8 mouse cellular contexts compared by ENCODE assay signal in the genomic region with DNA sequence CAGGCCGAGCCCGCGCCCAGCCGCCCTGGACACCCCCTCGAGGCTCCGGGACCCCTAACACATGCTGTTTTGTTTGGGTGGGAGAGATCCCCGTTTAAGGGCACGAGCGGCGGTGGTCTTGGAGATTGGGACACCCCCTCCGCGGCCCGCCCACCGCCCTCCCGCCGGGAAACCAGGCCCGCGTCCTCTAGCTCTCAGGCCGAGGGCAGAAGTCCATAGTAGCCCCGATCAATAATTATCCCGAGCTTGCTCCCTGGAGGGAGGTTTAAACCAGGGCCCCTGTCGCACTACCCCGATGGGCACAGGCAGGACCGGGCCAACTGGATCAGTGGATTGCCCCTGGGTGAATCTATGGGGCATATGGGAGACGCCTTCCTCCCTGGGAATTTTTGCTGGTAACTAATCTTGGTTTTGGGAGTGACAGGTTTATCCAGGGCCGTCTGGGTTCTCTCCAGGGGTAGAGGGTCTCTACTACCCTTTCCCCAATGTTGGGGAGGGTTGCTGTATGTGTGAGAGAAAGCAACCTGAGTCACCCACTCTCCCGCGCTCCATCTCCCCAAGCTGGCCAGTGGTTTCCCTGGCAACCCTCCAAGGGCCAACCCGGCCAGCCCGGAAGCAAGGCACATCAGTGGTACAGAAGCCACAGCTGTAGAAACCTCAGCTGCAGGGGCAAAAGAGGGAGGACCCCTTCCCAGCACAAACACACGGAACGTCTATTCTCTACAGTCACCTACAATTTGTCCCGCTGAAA. TPM values are rescaled to one million over a fixed set of nuclear protein-coding genes. Genes with fewer than 3 reads are reported as not detected.
DNase-seq lines count a peak whose midpoint lies in the region; TF ChIP-seq lines count a peak whose summit lies in the region.

No protein-coding gene starts in this region.

- H3K36me3 ChIP-seq in heart, adult 2 months (ENCODE audit: control insufficient read depth, insufficient read depth, low read length) = peaks cover 10% of the 10 kb centered on the region; the same call in 1 of the 2 replicates

- no peaks in the 10 kb centered on the region for H3K27me3 ChIP-seq in heart, adult 2 months (ENCODE audit: control insufficient read depth, insufficient read depth, low read length)

- peak overlapping the region; percentile 100 for H3K9ac ChIP-seq in heart, adult 2 months (ENCODE audit: low read depth, low read length)

- TF ChIP-seq POLR2A in heart, adult 2 months (IDR thresholded peaks at IDR 0.05; ENCODE audit: insufficient read depth, low read depth, low read length) = no peak

- peaks cover 5% of the 10 kb centered on the region for H3K4me1 ChIP-seq in heart, adult 2 months (ENCODE audit: control insufficient read depth, insufficient read depth, low read length)

- peak; percentile 31 to 42 for DNase-seq in B cell, adult 2 months
- peak; percentile 44 for DNase-seq in T-cell, adult 2 months (ENCODE audit: low spot score)
- DNase-seq in embryo, embryonic 11.5 days (ENCODE audit: low read depth, low spot score) = peak; percentile 26
- DNase-seq in heart, adult 2 months = peak; percentile 80 to 81
- DNase-seq in kidney, adult 8-10 months = peak; percentile 75 to 76
- peak; percentile 77 to 82 for DNase-seq in lung, adult 18-20 months
- peak; percentile 53 for DNase-seq in ovary, adult 18-20 months (ENCODE audit: low spot score)
- peak; percentile 63 for DNase-seq in urinary bladder, postnatal 25 days (ENCODE audit: low spot score)

- peak overlapping the region; percentile 96 for H3K27ac ChIP-seq in heart, adult 2 months

- WGBS in heart, adult 2 months = 4% methylated on average over 33 of the region's 33 CpGs

- H3K79me2 ChIP-seq in heart, adult 2 months (replicated peaks; ENCODE audit: control insufficient read depth, insufficient read depth, low read length) = no peaks in the 10 kb centered on the region

- no peak for TF ChIP-seq EP300 in heart, adult 2 months (IDR thresholded peaks at IDR 0.05; ENCODE audit: insufficient read depth, low read depth, low read length)

- peak overlapping the region; percentile 84 for H3K4me3 ChIP-seq in heart, adult 2 months

- no peak for TF ChIP-seq CTCF in heart, adult 2 months (IDR thresholded peaks at IDR 0.05)

- intact Hi-C loops in heart, adult 2 months (cut with DNase I) = no loop called here

RNA-seq across cellular contexts. Expression of a gene that starts 0.4 kb away (rescaled TPM):
- total RNA-seq in heart, adult 2 months (2021) = 10 to 100 TPM; 58.6 to 65.2 TPM
- polyA plus RNA-seq in heart, adult 2 months (2012; rRNA removed) = 35.4 and 50.7 TPM in 2 replicates

RNA-seq across cellular contexts. Expression of a gene that starts 8.2 kb away (rescaled TPM):
- 10 to 100 TPM; 20.3 to 22.3 TPM for total RNA-seq in heart, adult 2 months (2021)
- 24.3 and 26.6 TPM in 2 replicates for polyA plus RNA-seq in heart, adult 2 months (2012; rRNA removed)

Comparison
In these comparisons a context has a peak if more than half of its experiments do, and no peak if none do; other contexts are left out.
1. Peak in every context shown above with its lines: DNase-seq, H3K4me3 ChIP-seq and H3K27ac ChIP-seq.
2. DNase-seq: peak in every context shown above with its lines; median percentile 80 in heart, adult 2 months; 80 in lung, adult 18-20 months; 76 in kidney, adult 8-10 months; 63 in urinary bladder, postnatal 25 days; 53 in ovary, adult 18-20 months; 44 in T-cell, adult 2 months; 36 in B cell, adult 2 months; 26 in embryo, embryonic 11.5 days.